Mouse (Mus musculus) embryonic facial prominence, embryonic 15.5 days (tissue): ENCODE results near the gene Gpam. TPM values are rescaled to one million over a fixed set of nuclear protein-coding genes. Genes with fewer than 3 reads are reported as not detected.

Experiments used
- ATAC-seq: fragments of 200-750 bp; cut with Nextera tagmentation; 2 replicates; pipeline ENCODE4 v1.8.0; 2017; ENCODE audit warnings: low read depth, moderate TSS enrichment; ENCODE audit not compliant: insufficient number of reproducible peaks, low FRiP score, low TSS enrichment
- H3K27ac ChIP-seq: fragments of 300-500 bp; sonication (generic); replicated peaks from 2 replicates; pipeline ENCODE4 v1.5.1; 2015; ENCODE audit warnings: mild to moderate bottlenecking, inconsistent platforms
- H3K27me3 ChIP-seq: fragments of 300-500 bp; sonication (generic); 2 replicates; pipeline ENCODE4 v1.6.1; 2015; ENCODE audit warnings: inconsistent platforms
- H3K36me3 ChIP-seq: fragments of 300-500 bp; sonication (generic); 2 replicates; pipeline ENCODE4 v1.6.1; 2015; ENCODE audit warnings: mild to moderate bottlenecking, inconsistent platforms
- H3K4me1 ChIP-seq: fragments of 300-500 bp; sonication (generic); 2 replicates; pipeline ENCODE4 v1.6.1; 2015; ENCODE audit warnings: inconsistent platforms
- H3K4me2 ChIP-seq: fragments of 300-500 bp; sonication (generic); replicated peaks from 2 replicates; pipeline ENCODE4 v1.6.1; 2015; ENCODE audit warnings: mild to moderate bottlenecking, inconsistent platforms
- H3K4me3 ChIP-seq: fragments of 300-500 bp; sonication (generic); replicated peaks from 2 replicates; pipeline ENCODE4 v1.5.1; 2015; ENCODE audit warnings: mild to moderate bottlenecking, inconsistent platforms
- H3K9ac ChIP-seq: fragments of 300-500 bp; sonication (generic); 2 replicates; pipeline ENCODE4 v1.6.1; 2015; ENCODE audit warnings: inconsistent platforms
- H3K9me3 ChIP-seq: fragments of 300-500 bp; sonication (generic); replicated peaks from 2 replicates; pipeline ENCODE4 v1.6.1; 2016; ENCODE audit warnings: inconsistent platforms
- WGBS: fragments of 180-500 bp; shearing (Covaris S2); methylation state at CpG from one replicate; pipeline ENCODE4 v1.1.7; 2015; 5-methylcytosine and 5-hydroxymethylcytosine counted together
- polyA plus RNA-seq: library from polyadenylated mRNA; unstranded; fragments of >200 nt; fragmentation: Nextera tagmentation; extraction: Ambion mirVana; gene quantifications from 2 replicates; pipeline ENCODE4 v1.2.1, GENCODE M21; 2015

Gpam gene
- polyA plus RNA-seq, 1 experiment from 2014 or later: 13.7 TPM

DNA sequence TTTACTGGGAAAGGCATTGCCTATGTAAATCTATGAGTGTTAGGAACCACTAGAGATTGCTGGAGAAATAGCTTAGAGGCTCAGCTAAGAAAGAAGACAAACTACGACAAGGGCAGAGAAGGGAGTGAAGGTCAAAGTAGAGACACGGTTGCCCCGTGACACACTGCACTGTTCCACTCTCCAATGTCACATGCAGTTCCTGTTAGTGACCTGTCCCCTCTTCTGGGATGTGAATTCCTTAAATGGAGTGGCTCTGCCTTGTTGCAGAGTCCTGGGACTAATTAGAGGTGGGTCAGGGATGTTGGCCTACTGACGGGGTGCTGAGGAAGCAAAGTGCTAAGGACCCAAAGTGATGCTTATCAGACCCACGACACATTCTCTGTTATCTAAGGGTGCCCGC lies 5.2 kb downstream of the Gpam start:
- no peak for ATAC-seq
- Histone ChIP-seq H3K9ac (no peak overlapping the region), H3K36me3 (no peaks in the 10 kb centered on the region), H3K9me3 (no peaks in the 10 kb centered on the region), H3K4me1 (no peaks in the 10 kb centered on the region), H3K27ac (no peak overlapping the region), H3K4me3 (no peak overlapping the region), H3K27me3 (no peaks in the 10 kb centered on the region), H3K4me2 (no peak overlapping the region)
- 55% methylated on average over 6 of the region's 6 CpGs for WGBS

DNA sequence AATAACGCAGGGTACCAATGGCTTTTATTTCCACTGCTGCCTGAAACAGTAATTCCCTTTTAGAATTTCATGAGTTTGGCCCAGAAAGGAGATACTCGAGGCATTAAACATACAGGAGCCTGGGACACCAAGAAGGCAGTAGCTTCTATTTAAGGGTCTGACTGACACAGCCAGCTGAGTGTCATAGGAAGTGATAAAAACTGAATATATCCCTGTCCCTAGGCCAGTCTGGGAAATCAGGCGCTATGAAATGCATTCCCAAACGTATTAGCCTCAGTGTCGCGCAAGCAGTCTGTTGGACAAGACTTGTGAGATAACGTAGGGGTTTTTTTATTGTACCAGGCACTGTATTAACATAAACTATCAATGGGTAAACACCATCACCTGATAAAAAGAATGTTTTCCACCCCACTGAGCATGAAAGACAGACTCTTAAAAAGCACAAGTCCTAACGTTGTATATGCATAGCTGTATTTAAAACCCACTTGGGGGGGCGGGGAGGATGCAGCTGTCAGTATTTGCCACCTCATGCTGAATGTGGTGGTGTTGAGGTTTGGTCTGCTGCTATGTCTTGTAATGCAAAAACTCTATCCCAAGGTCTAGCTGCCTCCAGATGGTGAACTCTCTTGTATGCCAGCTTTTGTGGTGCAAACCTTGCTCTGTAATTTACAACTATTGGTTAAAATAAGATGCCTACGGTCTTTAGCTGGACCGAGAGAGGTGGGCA lies 6.4 kb downstream of the Gpam start:
- no peak overlapping the region for H3K4me3 ChIP-seq
- H3K4me2 ChIP-seq: no peak overlapping the region
- ATAC-seq: 0 out of 2 replicates have a peak, but pooled peaks have one; percentile 43
- H3K36me3 ChIP-seq: no peaks in the 10 kb centered on the region
- no peak overlapping the region for H3K9ac ChIP-seq
- no peaks in the 10 kb centered on the region for H3K9me3 ChIP-seq
- no peaks in the 10 kb centered on the region for H3K4me1 ChIP-seq
- H3K27ac ChIP-seq: no peak overlapping the region
- no peaks in the 10 kb centered on the region for H3K27me3 ChIP-seq
- 69% methylated on average over 11 of the region's 11 CpGs for WGBS

DNA sequence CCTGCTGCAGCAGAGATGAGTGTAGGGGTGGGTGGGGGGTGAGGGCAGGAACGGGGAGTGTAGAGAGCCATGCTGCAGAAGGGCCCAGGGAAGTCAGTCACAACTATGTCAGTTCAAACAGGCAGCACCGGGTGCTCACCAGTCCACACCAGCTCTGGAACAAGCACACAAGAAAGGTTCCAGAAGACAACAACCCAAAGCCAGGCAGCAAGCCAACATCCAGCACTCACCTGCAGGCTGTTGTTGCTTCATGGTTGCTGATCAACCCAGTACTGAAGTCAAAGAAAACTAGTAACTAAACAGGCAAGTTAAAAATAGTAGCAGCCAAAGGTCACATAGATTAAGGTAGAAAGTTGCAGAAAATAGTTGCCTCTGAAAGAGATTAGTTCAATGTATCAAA lies 7.5 kb downstream of the Gpam start:
- WGBS: 53% methylated on average over 2 of the region's 2 CpGs

DNA sequence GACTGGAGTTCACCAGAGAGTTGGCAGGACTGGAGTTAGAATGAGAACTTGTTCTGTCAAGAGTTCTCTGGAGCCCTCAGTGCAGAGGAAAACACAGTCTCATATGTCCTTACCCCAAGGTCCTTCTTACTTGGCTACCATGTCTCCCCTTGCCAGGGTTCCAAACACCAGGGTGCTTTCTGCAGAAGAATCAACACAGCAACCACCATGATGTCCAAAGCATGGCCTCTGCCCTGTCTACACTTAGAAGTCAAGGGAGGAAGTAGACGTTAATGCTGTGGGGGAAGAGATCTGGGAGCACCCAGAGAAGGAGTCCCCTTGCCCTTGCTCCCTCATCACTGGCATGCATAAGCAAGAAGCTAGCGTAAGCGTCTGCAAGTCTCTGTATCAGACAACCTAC lies 9.0 kb downstream of the Gpam start:
- Histone ChIP-seq H3K27ac (no peak overlapping the region), H3K27me3 (no peaks in the 10 kb centered on the region), H3K4me1 (no peaks in the 10 kb centered on the region), H3K4me2 (no peak overlapping the region), H3K36me3 (no peaks in the 10 kb centered on the region), H3K9ac (no peak overlapping the region), H3K9me3 (no peaks in the 10 kb centered on the region), H3K4me3 (no peak overlapping the region)
- no peak for ATAC-seq
- 81% methylated on average over 3 of the region's 3 CpGs for WGBS

More for the DNA sequence above, 7.5 kb downstream of the Gpam start:
- no peaks in the 10 kb centered on the region for H3K27me3 ChIP-seq
- no peak for ATAC-seq
- no peaks in the 10 kb centered on the region for H3K36me3 ChIP-seq
- H3K9ac ChIP-seq: no peak overlapping the region
- no peaks in the 10 kb centered on the region for H3K9me3 ChIP-seq
- no peak overlapping the region for H3K4me2 ChIP-seq
- H3K4me1 ChIP-seq: no peaks in the 10 kb centered on the region
- H3K27ac ChIP-seq: no peak overlapping the region
- no peak overlapping the region for H3K4me3 ChIP-seq

DNA sequence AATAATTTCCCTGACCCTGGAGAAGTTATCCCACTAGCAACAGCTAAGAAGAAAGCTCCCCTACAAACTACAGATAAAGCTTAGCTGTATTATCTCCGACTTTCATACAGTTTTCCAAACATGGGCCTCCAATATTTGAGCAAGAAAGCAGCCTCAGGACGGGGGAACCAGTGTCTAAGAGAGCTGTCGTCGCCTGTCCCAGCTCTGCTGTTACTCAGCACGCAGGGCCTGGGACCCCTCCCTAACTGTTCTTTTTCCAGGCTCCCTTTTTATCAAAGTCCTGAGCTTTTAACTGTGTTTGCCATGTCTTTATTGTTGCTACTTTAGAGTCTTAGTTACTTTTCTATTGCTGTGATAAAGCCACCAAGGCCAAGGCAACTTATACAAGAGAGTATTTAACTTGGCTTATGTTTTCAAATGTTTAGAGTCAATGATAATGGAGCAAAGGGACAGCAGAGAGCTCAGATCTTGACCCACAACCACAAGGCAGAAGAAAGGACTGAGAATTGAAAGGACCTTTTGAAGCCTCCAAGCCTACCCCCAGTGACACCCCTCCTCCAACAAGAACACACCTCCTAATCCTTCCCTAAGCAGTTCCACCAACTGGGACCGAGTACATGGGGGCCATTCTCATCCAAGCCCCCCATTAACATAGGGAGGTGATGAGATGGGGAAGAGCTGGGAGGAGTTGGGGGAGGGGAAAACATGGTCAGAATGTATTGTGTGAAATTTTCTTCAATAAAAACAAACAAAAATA lies 9.8 kb downstream of the Gpam start:
- no peak overlapping the region for H3K4me2 ChIP-seq
- no peak for ATAC-seq
- H3K27me3 ChIP-seq: no peaks in the 10 kb centered on the region
- no peaks in the 10 kb centered on the region for H3K4me1 ChIP-seq
- H3K27ac ChIP-seq: no peak overlapping the region
- H3K9ac ChIP-seq: no peak overlapping the region
- 69% methylated on average over 6 of the region's 6 CpGs for WGBS
- no peaks in the 10 kb centered on the region for H3K9me3 ChIP-seq
- no peak overlapping the region for H3K4me3 ChIP-seq
- H3K36me3 ChIP-seq: no peaks in the 10 kb centered on the region

DNA sequence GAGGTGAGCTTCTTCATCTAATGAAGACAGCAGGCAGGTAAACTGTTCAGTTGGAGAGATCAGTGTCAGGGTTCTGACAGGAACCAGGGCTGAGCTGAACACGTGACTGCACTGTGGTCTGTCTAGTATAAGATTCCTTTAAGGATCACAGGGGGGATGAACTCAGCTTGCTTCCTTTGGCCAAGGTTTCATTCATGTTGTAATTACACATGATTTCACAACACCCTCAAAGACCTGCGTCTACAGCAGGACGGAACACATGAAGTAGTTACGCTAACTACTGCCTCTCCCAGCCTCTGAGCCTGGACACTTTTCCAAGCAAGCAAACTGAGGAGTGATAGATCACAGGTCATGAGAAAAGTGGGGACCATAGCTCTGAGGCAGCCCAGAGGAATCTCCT lies 11.5 kb downstream of the Gpam start:
- H3K4me1 ChIP-seq: no peaks in the 10 kb centered on the region
- H3K27ac ChIP-seq: no peak overlapping the region
- H3K9ac ChIP-seq: no peak overlapping the region
- WGBS: 76% methylated on average over 4 of the region's 4 CpGs
- no peaks in the 10 kb centered on the region for H3K27me3 ChIP-seq
- no peaks in the 10 kb centered on the region for H3K9me3 ChIP-seq
- H3K4me2 ChIP-seq: no peak overlapping the region
- no peak for ATAC-seq
- no peak overlapping the region for H3K4me3 ChIP-seq
- H3K36me3 ChIP-seq: no peaks in the 10 kb centered on the region

GRCm38 (mm10) chr19:55114825-55115395 lies 12.1 kb downstream of the Gpam start:
- Histone ChIP-seq H3K4me2 (no peak overlapping the region), H3K36me3 (no peaks in the 10 kb centered on the region), H3K9me3 (no peaks in the 10 kb centered on the region), H3K27me3 (no peaks in the 10 kb centered on the region), H3K4me1 (no peaks in the 10 kb centered on the region), H3K4me3 (no peak overlapping the region), H3K27ac (no peak overlapping the region), H3K9ac (no peak overlapping the region)
- ATAC-seq: no peak
- 89% methylated on average over 5 of the region's 5 CpGs for WGBS

DNA sequence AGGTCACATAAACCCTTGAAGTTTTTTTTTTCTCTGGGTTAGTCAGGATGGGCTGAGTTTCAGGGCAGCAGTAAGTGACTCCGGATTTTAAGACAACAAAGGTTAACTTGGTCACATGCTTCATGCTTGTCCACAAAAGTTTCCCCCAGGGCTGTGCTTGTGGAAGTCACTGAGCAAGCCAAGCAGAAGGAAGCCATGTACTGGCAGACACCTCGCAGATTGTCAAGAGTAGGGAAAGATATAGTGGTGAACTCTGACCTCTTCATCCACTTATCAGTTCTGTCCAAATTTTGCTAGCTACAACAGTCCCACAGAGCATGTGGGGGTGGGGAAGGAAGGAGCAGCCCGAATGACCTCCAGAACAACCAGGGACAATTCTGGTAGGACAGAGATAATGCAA lies 19.1 kb downstream of the Gpam start:
- H3K9ac ChIP-seq: no peak overlapping the region
- WGBS: 57% methylated on average over 3 of the region's 3 CpGs
- no peaks in the 10 kb centered on the region for H3K4me1 ChIP-seq
- H3K36me3 ChIP-seq: no peaks in the 10 kb centered on the region
- H3K9me3 ChIP-seq: no peaks in the 10 kb centered on the region
- H3K27me3 ChIP-seq: no peaks in the 10 kb centered on the region
- no peak overlapping the region for H3K4me2 ChIP-seq
- no peak overlapping the region for H3K27ac ChIP-seq
- ATAC-seq: no peak
- H3K4me3 ChIP-seq: no peak overlapping the region

- H3K9ac ChIP-seq: no peak overlapping the region
- no peaks in the 10 kb centered on the region for H3K4me1 ChIP-seq
- WGBS: 80% methylated on average over 3 of the region's 3 CpGs
- H3K27ac ChIP-seq: no peak overlapping the region
- no peak overlapping the region for H3K4me2 ChIP-seq
- no peaks in the 10 kb centered on the region for H3K9me3 ChIP-seq
- H3K36me3 ChIP-seq: no peaks in the 10 kb centered on the region
- no peaks in the 10 kb centered on the region for H3K27me3 ChIP-seq
- H3K4me3 ChIP-seq: no peak overlapping the region
- no peak for ATAC-seq
Measured at GRCm38 (mm10) chr19:55105969-55106368, 21.1 kb downstream of the Gpam start.

DNA sequence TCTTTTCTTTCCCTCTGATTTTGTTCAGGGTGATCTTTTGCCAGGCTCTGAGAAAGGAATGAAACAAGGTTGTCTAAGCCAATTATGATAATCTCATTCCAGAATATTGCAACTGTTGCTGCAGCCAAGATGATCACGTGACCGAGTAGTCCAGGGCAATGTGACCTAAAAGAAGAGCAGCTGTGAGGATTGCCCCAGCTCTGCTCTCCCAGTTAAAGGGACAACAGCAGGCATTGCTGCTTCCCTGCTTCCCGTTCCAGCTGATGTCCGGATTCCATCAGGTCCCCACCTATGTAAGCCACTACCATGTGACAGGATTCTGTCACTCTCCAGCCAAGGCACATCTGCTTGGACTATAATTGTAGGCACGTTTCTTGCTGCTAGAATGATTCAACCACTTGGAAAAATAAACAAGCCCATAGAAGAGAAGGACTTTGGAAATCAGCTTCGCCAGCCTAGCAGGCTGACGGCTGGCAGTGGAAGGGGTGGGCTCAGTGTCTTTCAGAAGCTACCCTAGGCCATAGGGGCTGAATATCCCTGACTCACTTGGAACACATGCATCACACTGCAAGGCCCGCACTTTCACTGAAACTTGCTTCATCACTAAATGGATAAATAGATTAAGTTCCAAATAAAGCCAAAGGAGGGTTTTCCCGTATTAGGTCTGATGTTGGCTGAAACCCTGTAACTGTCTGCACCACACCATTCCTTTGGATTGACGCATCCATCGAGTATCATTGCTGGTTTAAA lies 23.8 kb downstream of the Gpam start:
- Histone ChIP-seq H3K36me3 (no peaks in the 10 kb centered on the region), H3K27me3 (no peaks in the 10 kb centered on the region), H3K9me3 (no peaks in the 10 kb centered on the region), H3K27ac (no peak overlapping the region), H3K4me3 (no peak overlapping the region), H3K4me1 (peaks cover 13% of the 10 kb centered on the region), H3K4me2 (no peak overlapping the region), H3K9ac (no peak overlapping the region)
- no peak for ATAC-seq
- 52% methylated on average over 11 of the region's 11 CpGs for WGBS

DNA sequence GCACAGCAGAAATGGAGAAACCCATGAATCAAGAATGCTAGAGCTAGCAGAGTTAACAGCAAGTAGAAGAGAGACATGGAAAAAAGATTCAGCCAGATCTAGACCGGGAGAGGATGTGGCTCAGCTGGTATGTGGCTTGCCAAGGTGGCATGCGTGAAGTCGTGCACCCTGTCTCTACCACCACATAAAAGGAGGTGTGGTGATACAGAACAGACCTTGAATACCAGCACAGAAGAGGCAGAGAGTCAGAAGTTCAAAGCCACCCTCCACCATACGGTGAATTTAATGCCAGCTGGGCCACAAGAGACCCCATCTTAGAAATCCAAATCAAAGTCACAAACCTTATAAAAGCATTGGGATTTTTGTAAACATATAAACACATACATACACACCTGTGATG lies 25.4 kb downstream of the Gpam start:
- H3K27me3 ChIP-seq: no peaks in the 10 kb centered on the region
- H3K4me1 ChIP-seq: peaks cover 17% of the 10 kb centered on the region
- H3K36me3 ChIP-seq: no peaks in the 10 kb centered on the region; the same call in 1 of the 2 replicates
- no peak for ATAC-seq
- no peaks in the 10 kb centered on the region for H3K9me3 ChIP-seq
- 63% methylated on average over 4 of the region's 4 CpGs for WGBS
- no peak overlapping the region for H3K4me2 ChIP-seq
- H3K9ac ChIP-seq: no peak overlapping the region
- no peak overlapping the region for H3K4me3 ChIP-seq
- H3K27ac ChIP-seq: no peak overlapping the region
